Mouse (Mus musculus) C2C12 (cell line): ENCODE data around the gene Lef1.

Experiments
- CTCF ChIP-seq: IDR thresholded peaks from one replicate; pipeline ENCODE4 v1.5.1; 2011; ENCODE audit not compliant: control insufficient read depth, insufficient read depth, insufficient read length
- FOSL1 ChIP-seq: IDR thresholded peaks from one replicate; pipeline ENCODE4 v1.8.0; 2011; ENCODE audit warnings: mild to moderate bottlenecking, low read length; ENCODE audit not compliant: poor library complexity, insufficient read depth, severe bottlenecking
- MAX ChIP-seq: IDR thresholded peaks from one replicate; pipeline ENCODE4 v1.6.1; 2011; ENCODE audit warnings: mild to moderate bottlenecking, control low read depth
- MYOD1 ChIP-seq: IDR thresholded peaks from one replicate; pipeline ENCODE4 v1.6.1; 2011; ENCODE audit warnings: low read depth; ENCODE audit not compliant: control insufficient read depth, insufficient read length
- MYOG ChIP-seq: IDR thresholded peaks from one replicate; pipeline ENCODE4 v1.6.1; 2011; ENCODE audit not compliant: control insufficient read depth, insufficient read length; ENCODE audit errors: extremely low read depth

DNA sequence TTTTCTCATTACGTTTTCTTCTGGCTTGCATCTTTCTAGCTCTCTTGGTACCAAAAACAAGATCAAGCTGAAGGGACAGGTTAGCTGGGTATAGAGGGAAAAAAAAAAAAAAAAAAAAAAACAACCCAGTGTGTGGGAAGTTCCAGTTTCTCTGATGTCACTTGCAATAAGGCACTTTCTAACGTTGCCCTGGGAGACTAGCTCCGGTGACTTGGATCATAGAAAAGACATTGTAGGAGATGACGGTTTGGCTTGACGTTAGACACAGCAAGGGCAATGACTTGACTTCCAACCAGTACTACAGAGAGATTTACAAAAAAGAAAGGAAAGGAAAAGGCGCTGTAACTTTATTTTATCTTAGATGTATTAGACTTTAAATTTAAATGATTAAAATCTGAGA is 13.2 kb downstream of the Lef1 start:
- TF ChIP-seq CTCF (no peak), MAX (no peak), MYOD1 (no peak), MYOG (no peak), FOSL1 (no peak)
